Mouse (Mus musculus) ES-E14 (cell line): ENCODE data around the gene Ripply3.

Source experiments
- CHD2 ChIP-seq: IDR thresholded peaks from 2 replicates; pipeline ENCODE4 v1.6.1; 2014; ENCODE audit warnings: mild to moderate bottlenecking, low read depth, low read length, inconsistent platforms
- HCFC1 ChIP-seq: IDR thresholded peaks from 2 replicates; pipeline ENCODE4 v1.6.1; 2012; ENCODE audit warnings: low read length, inconsistent platforms, borderline replicate concordance; ENCODE audit not compliant: insufficient read depth
- MAFK ChIP-seq: IDR thresholded peaks from 2 replicates; pipeline ENCODE4 v1.6.1; 2014; ENCODE audit warnings: mild to moderate bottlenecking, low read depth, low read length, inconsistent platforms; ENCODE audit not compliant: insufficient read depth
- ZC3H11A ChIP-seq: IDR thresholded peaks from 2 replicates; pipeline ENCODE4 v1.6.1; 2012; ENCODE audit warnings: low read depth, mild to moderate bottlenecking, inconsistent platforms, low read length, borderline replicate concordance
- ZNF384 ChIP-seq: IDR thresholded peaks from 2 replicates; pipeline ENCODE4 v1.6.1; 2012; ENCODE audit warnings: low read depth, low read length, inconsistent platforms

GRCm38 (mm10) chr16:94301696-94302095 lies 26.5 kb upstream of the Ripply3 start:
- no peak for TF ChIP-seq CHD2
- no peak for TF ChIP-seq HCFC1
- TF ChIP-seq ZNF384, result no peak
- TF ChIP-seq MAFK, result no peak
- TF ChIP-seq ZC3H11A, result no peak
